Mouse (Mus musculus) T-cell, adult 66 days (primary cell): ENCODE results near the gene Clec4e. TPM values are rescaled to one million over a fixed set of nuclear protein-coding genes. Genes with fewer than 3 reads are reported as not detected.

Source experiments
- total RNA-seq, 2 experiments: library from RNA; stranded (reverse); gene quantifications; 3 replicates in 1 of 2; 4 replicates in 1 of 2; pipeline ENCODE4 v1.2.4; 2023

The Clec4e gene
- total RNA-seq, result under 1 TPM in 1 of 2 experiments, not detected in 1; 0.18 TPM

GRCm38 (mm10) chr6:123289753-123290152 is at the start of gene Clec4e:
Clec4e (minus strand) TSS chr6:123289870.

DNA sequence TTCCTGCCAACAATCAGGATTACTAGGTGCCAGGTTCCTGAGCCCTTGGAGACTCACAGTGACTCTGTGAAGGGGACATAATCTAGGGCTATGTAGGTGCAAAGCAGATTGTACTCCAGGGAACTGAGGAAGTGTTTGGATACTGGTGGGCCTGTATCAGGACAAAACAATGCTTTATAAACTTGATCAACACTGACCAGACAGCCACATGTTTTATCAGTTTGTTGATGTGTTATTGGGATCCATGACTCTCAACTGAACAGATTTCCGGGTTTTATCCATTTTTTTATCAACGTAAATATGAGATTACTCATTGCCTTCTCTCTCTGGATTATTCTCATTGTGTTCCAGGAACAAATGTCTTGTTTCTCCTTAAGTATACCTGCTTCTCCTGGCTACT is 18.4 kb upstream of the Clec4e start, which contains the start of gene Vmn2r19:
Gene Vmn2r19 (plus strand): TSS at position 301 of the 400 bp plus-strand sequence.

DNA sequence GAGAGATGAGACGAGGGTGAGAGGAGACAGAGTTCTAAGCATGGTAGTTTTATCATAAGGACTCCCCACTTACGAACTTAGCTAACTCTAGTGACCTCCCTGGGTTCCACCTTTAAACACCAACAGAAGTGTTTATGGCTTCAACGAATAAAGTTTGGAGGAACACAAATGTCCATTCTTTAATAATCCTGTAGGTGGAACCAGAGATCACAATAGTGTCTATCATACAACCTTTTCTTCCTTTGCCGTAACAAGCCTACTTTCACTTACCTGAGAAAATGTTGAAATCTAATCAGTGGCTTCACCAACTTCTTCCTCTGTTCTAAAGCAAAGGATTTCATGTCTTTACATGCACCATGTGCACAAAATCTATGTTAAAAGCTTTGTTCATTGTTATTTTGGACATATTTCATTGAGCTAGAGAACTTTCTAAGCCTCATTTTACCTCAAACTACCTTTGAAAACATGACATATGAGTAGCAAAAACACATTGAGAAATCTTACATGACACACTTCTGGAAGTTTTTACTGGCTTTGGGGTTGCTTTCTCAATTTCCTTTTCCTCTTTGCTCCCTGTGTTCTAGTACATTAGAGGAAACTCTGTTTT is 28.0 kb downstream of the Clec4e start, which contains the start of gene Clec4d:
Gene Clec4d (plus strand): TSS at position 557 of the 607 bp plus-strand sequence.

Other genes with a start within 250 kb of the Clec4e start
- gene Clec4b1, start 239.9 kb downstream of the Clec4e start, total RNA-seq, result not detected
- under 1 TPM; 0.44 to 0.62 TPM for gene Clec4a2, start 183.4 kb downstream of the Clec4e start, total RNA-seq
- gene Clec4b2, start 117.0 kb downstream of the Clec4e start, total RNA-seq, result not detected
- gene Clec4n, start 60.0 kb downstream of the Clec4e start, total RNA-seq, result under 1 TPM; 0.64 to 0.95 TPM
- gene Clec4d, start 27.8 kb downstream of the Clec4e start, total RNA-seq, result not detected
- not detected for gene Vmn2r19, start 18.5 kb upstream of the Clec4e start, total RNA-seq
- gene Vmn2r20, start 128.2 kb upstream of the Clec4e start, total RNA-seq, result not detected
- not detected for gene Vmn2r21, start 243.5 kb upstream of the Clec4e start, total RNA-seq